ENCODE assay signal across 8 mouse cellular contexts in the genomic region with DNA sequence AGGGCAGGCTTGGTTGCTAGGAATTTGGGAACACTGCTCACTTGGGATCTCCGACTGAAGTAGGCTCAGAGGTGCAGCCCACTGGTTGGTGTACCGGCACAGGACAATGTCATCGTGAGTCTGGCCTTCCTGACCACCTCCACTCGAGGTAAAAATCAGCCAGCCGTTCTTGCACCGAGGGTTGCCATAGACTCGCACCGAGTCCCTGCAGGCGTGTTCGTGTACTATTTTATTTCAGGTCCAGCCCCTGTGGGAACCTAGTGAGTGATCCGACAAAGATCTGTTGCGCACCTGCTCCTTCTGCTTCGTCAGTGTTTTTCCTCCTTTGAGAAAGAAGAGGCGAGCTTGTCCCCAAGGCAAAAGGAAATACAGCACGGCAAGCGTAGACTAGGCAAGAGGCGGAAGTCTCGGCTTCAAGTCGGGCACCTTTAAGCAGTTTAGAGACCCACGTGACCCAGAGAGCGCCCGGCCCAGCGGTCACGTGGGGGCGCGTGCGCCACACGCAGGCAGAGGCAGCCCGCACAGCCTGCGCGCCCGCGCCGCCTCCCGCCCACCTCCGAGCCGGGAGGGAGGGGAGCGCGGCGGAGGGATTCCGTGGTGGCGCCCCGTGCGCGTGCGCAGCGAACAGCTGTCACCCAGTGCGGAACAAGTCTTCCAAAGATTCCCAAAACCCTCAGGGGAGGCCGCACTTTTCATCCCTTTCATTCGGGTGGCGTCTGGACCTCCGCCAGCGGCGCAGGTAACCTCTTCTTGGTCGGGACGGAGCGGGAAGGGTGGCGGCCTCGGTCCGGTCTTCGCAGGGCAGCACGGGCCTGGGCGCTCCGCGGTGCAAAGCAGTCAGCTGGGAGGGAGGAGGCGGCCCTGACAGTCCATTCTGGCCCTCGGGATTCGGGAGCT. TPM values are rescaled to one million over a fixed set of nuclear protein-coding genes. Genes with fewer than 3 reads are reported as not detected.
DNase-seq lines count a peak whose midpoint lies in the region; ATAC-seq and TF ChIP-seq lines count a peak whose summit lies in the region.

No protein-coding gene starts in this region.

- peak; percentile 98 for ATAC-seq in forebrain, embryonic 12.5 days (ENCODE audit: low FRiP score)
- peak; percentile 99 for ATAC-seq in heart, postnatal 0 days (ENCODE audit: insufficient read depth, low read depth)
- peak; percentile 98 for ATAC-seq in liver, embryonic 16.5 days (ENCODE audit: low read depth)
- ATAC-seq in neural tube, embryonic 13.5 days (ENCODE audit: low read depth) = peak; percentile 98

- DNase-seq in c-Kit-positive CD71-positive TER-119-positive erythroid progenitor cells, embryonic 14.5 days (ENCODE audit: low spot score) = peak; percentile 90
- peak; percentile 97 for DNase-seq in heart, postnatal 0 days (ENCODE audit: low spot score)
- DNase-seq in kidney, postnatal 4 days = peak; percentile 96 to 98

- H3K9me3 ChIP-seq in E14TG2a.4 (ENCODE audit: low read length) = no peaks in the 10 kb centered on the region
- H3K9me3 ChIP-seq in forebrain, embryonic 12.5 days = no peaks in the 10 kb centered on the region
- H3K9me3 ChIP-seq in heart, postnatal 0 days (replicated peaks; ENCODE audit: control insufficient read depth, low read length) = no peaks in the 10 kb centered on the region
- no peaks in the 10 kb centered on the region for H3K9me3 ChIP-seq in liver, embryonic 16.5 days (replicated peaks; ENCODE audit: control insufficient read depth, low read length)
- H3K9me3 ChIP-seq in neural tube, embryonic 13.5 days = no peaks in the 10 kb centered on the region

- H3K4me1 ChIP-seq in E14TG2a.4 (replicated peaks; ENCODE audit: low read depth, low read length) = peaks cover 41% of the 10 kb centered on the region
- peaks cover 8% of the 10 kb centered on the region for H3K4me1 ChIP-seq in forebrain, embryonic 12.5 days
- peaks cover 6% of the 10 kb centered on the region; the same call in 1 of the 2 replicates for H3K4me1 ChIP-seq in heart, postnatal 0 days (ENCODE audit: control insufficient read depth, insufficient read depth)
- peaks cover 5% of the 10 kb centered on the region; the same call in 1 of the 2 replicates for H3K4me1 ChIP-seq in liver, embryonic 16.5 days (ENCODE audit: control insufficient read depth, low read depth, low read length)
- peaks cover 28% of the 10 kb centered on the region for H3K4me1 ChIP-seq in neural tube, embryonic 13.5 days (replicated peaks)
- no peaks in the 10 kb centered on the region; the same call in 1 of the 2 replicates for H3K4me1 ChIP-seq in testis, adult 2 months (ENCODE audit: control insufficient read depth, insufficient read depth, low read length)

- peak; percentile 97 for TF ChIP-seq POLR2A in testis, adult 2 months (IDR thresholded peaks at IDR 0.05; ENCODE audit: control insufficient read depth, low read depth, low read length)

- H3K27ac ChIP-seq in forebrain, embryonic 12.5 days = peak overlapping the region; percentile 90
- H3K27ac ChIP-seq in heart, postnatal 0 days (ENCODE audit: low read depth) = peak overlapping the region; percentile 91
- peak overlapping the region; percentile 81 for H3K27ac ChIP-seq in liver, embryonic 16.5 days (ENCODE audit: low read length)
- H3K27ac ChIP-seq in neural tube, embryonic 13.5 days (replicated peaks) = peak overlapping the region; percentile 93
- H3K27ac ChIP-seq in testis, adult 2 months (ENCODE audit: control insufficient read depth, insufficient read depth, low read depth, low read length) = peak overlapping the region; percentile 87

- TF ChIP-seq EP300 in heart, postnatal 0 days (IDR thresholded peaks at IDR 0.05; ENCODE audit: low read depth) = no peak

- no peak for TF ChIP-seq CTCF in E14TG2a.4 (conservative IDR thresholded peaks at IDR 0.05; ENCODE audit: low read length)
- no peak for TF ChIP-seq CTCF in heart, postnatal 0 days (IDR thresholded peaks at IDR 0.05; ENCODE audit: low read depth)
- no peak for TF ChIP-seq CTCF in testis, adult 2 months (IDR thresholded peaks at IDR 0.05; ENCODE audit: control insufficient read depth, insufficient read depth, insufficient replicate concordance, low read depth, low read length)

- H3K36me3 ChIP-seq in E14TG2a.4 (ENCODE audit: insufficient read depth, low read length) = no peaks in the 10 kb centered on the region
- H3K36me3 ChIP-seq in forebrain, embryonic 12.5 days (replicated peaks) = no peaks in the 10 kb centered on the region
- no peaks in the 10 kb centered on the region for H3K36me3 ChIP-seq in heart, postnatal 0 days (replicated peaks; ENCODE audit: control insufficient read depth, insufficient read depth, low read length)
- no peaks in the 10 kb centered on the region for H3K36me3 ChIP-seq in liver, embryonic 16.5 days (ENCODE audit: control insufficient read depth, insufficient read depth)
- H3K36me3 ChIP-seq in neural tube, embryonic 13.5 days = no peaks in the 10 kb centered on the region
- no peaks in the 10 kb centered on the region for H3K36me3 ChIP-seq in testis, adult 2 months (ENCODE audit: control insufficient read depth, insufficient read depth, low read length)

- H3K4me2 ChIP-seq in forebrain, embryonic 12.5 days = peak overlapping the region; percentile 68
- peak overlapping the region; percentile 79 for H3K4me2 ChIP-seq in heart, postnatal 0 days (ENCODE audit: low read depth, low read length)
- peak overlapping the region; percentile 94 for H3K4me2 ChIP-seq in liver, embryonic 16.5 days (ENCODE audit: low read depth, low read length)
- peak overlapping the region; percentile 80 for H3K4me2 ChIP-seq in neural tube, embryonic 13.5 days

- WGBS in forebrain, embryonic 12.5 days = under 1% methylated on average over 63 of the region's 68 CpGs
- under 1% methylated on average over 65 of the region's 68 CpGs for WGBS in heart, postnatal 0 days
- WGBS in liver, embryonic 16.5 days (ENCODE audit: insufficient replicate concordance) = under 1% methylated on average over 62 of the region's 68 CpGs
- WGBS in neural tube, embryonic 13.5 days = under 1% methylated on average over 67 of the region's 68 CpGs

- no peaks in the 10 kb centered on the region for H3K27me3 ChIP-seq in E14TG2a.4 (ENCODE audit: insufficient read depth, low read length)
- H3K27me3 ChIP-seq in forebrain, embryonic 12.5 days = no peaks in the 10 kb centered on the region
- no peaks in the 10 kb centered on the region for H3K27me3 ChIP-seq in heart, postnatal 0 days (ENCODE audit: control insufficient read depth, insufficient read depth, low read length)
- H3K27me3 ChIP-seq in liver, embryonic 16.5 days (ENCODE audit: control insufficient read depth, insufficient read depth, low read depth, low read length) = no peaks in the 10 kb centered on the region
- H3K27me3 ChIP-seq in neural tube, embryonic 13.5 days = no peaks in the 10 kb centered on the region
- H3K27me3 ChIP-seq in testis, adult 2 months (ENCODE audit: control insufficient read depth, insufficient read depth, low read length) = no peaks in the 10 kb centered on the region

- peak overlapping the region; percentile 82 for H3K9ac ChIP-seq in forebrain, embryonic 12.5 days
- peak overlapping the region; percentile 89 for H3K9ac ChIP-seq in heart, postnatal 0 days (replicated peaks; ENCODE audit: low read depth, low read length)
- H3K9ac ChIP-seq in liver, embryonic 16.5 days (ENCODE audit: low read depth, low read length) = peak overlapping the region; percentile 94
- peak overlapping the region; percentile 87 for H3K9ac ChIP-seq in neural tube, embryonic 13.5 days

- H3K4me3 ChIP-seq in E14TG2a.4 (replicated peaks; ENCODE audit: low read length) = peak overlapping the region; percentile 96
- peak overlapping the region; percentile 81 for H3K4me3 ChIP-seq in forebrain, embryonic 12.5 days (replicated peaks)
- H3K4me3 ChIP-seq in heart, postnatal 0 days (ENCODE audit: low read depth, low read length) = peak overlapping the region; percentile 89
- peak overlapping the region; percentile 90 for H3K4me3 ChIP-seq in liver, embryonic 16.5 days (ENCODE audit: low read depth, low read length)
- peak overlapping the region; percentile 70 for H3K4me3 ChIP-seq in neural tube, embryonic 13.5 days
- H3K4me3 ChIP-seq in testis, adult 2 months (ENCODE audit: control insufficient read depth, low read depth, low read length) = peak overlapping the region; percentile 94

RNA-seq across cellular contexts. Expression of a gene that starts 9.3 kb away (rescaled TPM):
- polyA plus RNA-seq in forebrain, embryonic 12.5 days (2016; fragmentation: Nextera tagmentation; extraction: Ambion mirVana) = 16.3 and 17.7 TPM in 2 replicates
- total RNA-seq in heart, postnatal 0 days (2014; rRNA removed; ENCODE audit: low replicate concordance) = 6.5 and 8.1 TPM in 2 replicates
- 7.1 and 7.6 TPM in 2 replicates for polyA plus RNA-seq in heart, postnatal 0 days (2015; fragmentation: Nextera tagmentation; extraction: Ambion mirVana)
- 5.3 and 6.0 TPM in 2 replicates for polyA plus RNA-seq in liver, embryonic 16.5 days (2015; fragmentation: Nextera tagmentation; extraction: Ambion mirVana)
- polyA plus RNA-seq in neural tube, embryonic 13.5 days (2015; fragmentation: Nextera tagmentation; extraction: Ambion mirVana) = 15.6 and 15.7 TPM in 2 replicates
- polyA plus RNA-seq in testis, adult 2 months (2012; rRNA removed) = 0.91 and 1.9 TPM in 2 replicates

Comparison
In these comparisons a context has a peak if more than half of its experiments do, and no peak if none do; other contexts are left out.
1. Peak in every context shown above with its lines: DNase-seq, ATAC-seq, H3K4me3 ChIP-seq and H3K27ac ChIP-seq.